Mouse (Mus musculus): ENCODE measurements around the gene Gm11559. TPM values are rescaled to one million over a fixed set of nuclear protein-coding genes. Genes with fewer than 3 reads are reported as not detected.
"Not testable (repeated sequence)": the region's sequence is repeated elsewhere in the genome, so short reads cannot be mapped to it uniquely, and the experiment has no call there.

The Gm11559 gene
- not detected in 2 replicates for polyA plus RNA-seq (2015; fragmentation: Nextera tagmentation; extraction: Ambion mirVana)

- H3K9ac ChIP-seq; ATAC-seq; H3K4me3 ChIP-seq; H3K27me3 ChIP-seq; H3K36me3 ChIP-seq (ENCODE audit: poor library complexity, severe bottlenecking); H3K27ac ChIP-seq; H3K4me1 ChIP-seq; H3K4me2 ChIP-seq; H3K9me3 ChIP-seq (replicated peaks): not testable (repeated sequence)
- 79% methylated on average over 1 of the region's 1 CpGs for WGBS
Observed at GRCm38 (mm10) chr11:99864176-99864575, at the start of gene Gm11559. Gm11559 (plus strand) TSS chr11:99864476.

DNA sequence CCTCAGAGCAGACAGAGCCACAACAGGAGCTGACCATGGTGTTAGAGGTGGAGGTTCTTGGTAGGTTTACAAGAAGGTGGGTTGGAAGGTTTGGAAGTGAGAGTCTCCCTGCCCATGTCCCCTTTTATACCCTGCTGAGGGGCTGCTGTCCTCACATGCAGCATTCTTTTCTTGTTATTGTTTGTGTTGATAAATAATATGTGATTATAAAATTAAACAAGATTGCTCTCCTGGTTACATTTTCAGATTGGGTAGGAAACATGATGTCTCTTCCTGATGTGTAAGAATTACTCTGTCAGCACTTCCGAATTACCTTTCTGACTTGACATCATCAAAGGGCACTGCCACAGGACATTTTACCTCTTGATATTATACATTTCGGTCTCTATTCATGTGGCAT, 48.7 kb upstream of the Gm11559 start, which contains the start of gene Gm11564:
Gm11564 (minus strand) TSS at position 101 of the 400 bp plus-strand sequence.
- H3K4me1 ChIP-seq; H3K4me2 ChIP-seq; H3K36me3 ChIP-seq (ENCODE audit: poor library complexity, severe bottlenecking); H3K27me3 ChIP-seq; H3K27ac ChIP-seq; H3K9ac ChIP-seq; ATAC-seq; H3K4me3 ChIP-seq; H3K9me3 ChIP-seq (replicated peaks): not testable (repeated sequence)
- WGBS = 88% methylated on average over 2 of the region's 2 CpGs

GRCm38 (mm10) chr11:99837966-99838365, 26.3 kb upstream of the Gm11559 start, which contains the start of gene 2300003K06Rik:
2300003K06Rik (minus strand) TSS chr11:99838066.
- H3K27me3 ChIP-seq = no peaks in the 10 kb centered on the region
- ATAC-seq = no peak
- H3K9me3 ChIP-seq (replicated peaks) = no peaks in the 10 kb centered on the region
- peaks cover 11% of the 10 kb centered on the region for H3K4me1 ChIP-seq
- no peak within 1 kb of the TSS for H3K9ac ChIP-seq
- no peak within 1 kb of the TSS for H3K4me3 ChIP-seq
- no peak within 1 kb of the TSS for H3K4me2 ChIP-seq
- no peak within 1 kb of the TSS for H3K27ac ChIP-seq
- H3K36me3 ChIP-seq (ENCODE audit: poor library complexity, severe bottlenecking) = no peaks in the 10 kb centered on the region
- 83% methylated on average over 1 of the region's 1 CpGs for WGBS

- Histone ChIP-seq H3K4me2 (no peak overlapping the region), H3K27me3 (no peaks in the 10 kb centered on the region), H3K4me1 (peaks cover 11% of the 10 kb centered on the region), H3K36me3 (ENCODE audit: poor library complexity, severe bottlenecking) (no peaks in the 10 kb centered on the region), H3K4me3 (no peak overlapping the region), H3K27ac (no peak overlapping the region), H3K9me3 (replicated peaks) (no peaks in the 10 kb centered on the region), H3K9ac (no peak overlapping the region)
- 17% methylated on average over 1 of the region's 1 CpGs for WGBS
- ATAC-seq = no peak
Observed at GRCm38 (mm10) chr11:99842185-99842584, 22.1 kb upstream of the Gm11559 start.

GRCm38 (mm10) chr11:99846746-99847145, 17.5 kb upstream of the Gm11559 start:
- H3K4me3 ChIP-seq = no peak overlapping the region
- H3K4me1 ChIP-seq = peaks cover 9% of the 10 kb centered on the region
- H3K36me3 ChIP-seq (ENCODE audit: poor library complexity, severe bottlenecking) = no peaks in the 10 kb centered on the region
- 76% methylated on average over 2 of the region's 2 CpGs for WGBS
- H3K9ac ChIP-seq = no peak overlapping the region
- no peaks in the 10 kb centered on the region for H3K27me3 ChIP-seq
- ATAC-seq = no peak
- no peak overlapping the region for H3K4me2 ChIP-seq
- H3K27ac ChIP-seq = no peak overlapping the region
- H3K9me3 ChIP-seq (replicated peaks) = no peaks in the 10 kb centered on the region; the same call in 1 of the 2 replicates

DNA sequence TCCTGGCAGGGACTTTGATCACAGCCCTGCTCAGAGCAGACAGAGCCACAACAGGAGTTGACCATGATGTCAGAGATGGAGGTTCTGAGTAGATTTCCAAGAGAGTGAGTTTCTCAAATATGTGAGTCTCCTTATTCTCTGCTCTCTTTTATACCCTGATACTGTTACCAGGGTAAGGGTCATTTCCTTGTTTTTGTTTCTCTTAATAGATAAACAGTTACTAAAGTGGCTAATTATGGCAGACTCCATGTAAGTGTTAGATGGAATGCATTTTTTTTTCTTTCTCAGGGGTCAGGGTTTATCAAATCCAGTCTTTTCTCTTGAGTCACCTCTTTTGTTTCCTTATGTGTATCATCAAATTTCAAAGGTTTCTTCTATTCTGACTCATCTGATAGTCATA, 12.8 kb upstream of the Gm11559 start, which contains the start of gene Krtap4-16:
Krtap4-16 (minus strand) TSS at position 101 of the 400 bp plus-strand sequence.
- Histone ChIP-seq H3K9me3 (replicated peaks) (no peaks in the 10 kb centered on the region; the same call in 1 of the 2 replicates), H3K4me1 (0 out of 2 replicates have a peak, but pooled peaks cover 4% of the 10 kb centered on the region), H3K4me3 (no peak within 1 kb of the TSS), H3K4me2 (no peak within 1 kb of the TSS), H3K27me3 (no peaks in the 10 kb centered on the region), H3K9ac (no peak within 1 kb of the TSS), H3K36me3 (ENCODE audit: poor library complexity, severe bottlenecking) (no peaks in the 10 kb centered on the region), H3K27ac (no peak within 1 kb of the TSS)
- no peak for ATAC-seq

GRCm38 (mm10) chr11:99854121-99854520, 10.2 kb upstream of the Gm11559 start:
- Histone ChIP-seq H3K4me3 (no peak overlapping the region), H3K4me2 (no peak overlapping the region), H3K36me3 (ENCODE audit: poor library complexity, severe bottlenecking) (no peaks in the 10 kb centered on the region), H3K9ac (no peak overlapping the region), H3K9me3 (replicated peaks) (no peaks in the 10 kb centered on the region; the same call in 1 of the 2 replicates), H3K27me3 (no peaks in the 10 kb centered on the region), H3K27ac (no peak overlapping the region), H3K4me1 (0 out of 2 replicates have a peak, but pooled peaks cover 4% of the 10 kb centered on the region)
- ATAC-seq = no peak
- WGBS = 69% methylated on average over 3 of the region's 3 CpGs

- Histone ChIP-seq H3K9me3 (replicated peaks) (no peaks in the 10 kb centered on the region), H3K27me3 (no peaks in the 10 kb centered on the region), H3K36me3 (ENCODE audit: poor library complexity, severe bottlenecking) (no peaks in the 10 kb centered on the region), H3K4me2 (no peak within 1 kb of the TSS), H3K27ac (no peak within 1 kb of the TSS), H3K4me1 (0 out of 2 replicates have a peak, but pooled peaks cover 4% of the 10 kb centered on the region), H3K4me3 (no peak within 1 kb of the TSS), H3K9ac (no peak within 1 kb of the TSS)
- ATAC-seq = no peak
- 76% methylated on average over 2 of the region's 2 CpGs for WGBS
Observed at GRCm38 (mm10) chr11:99857617-99858016, 6.7 kb upstream of the Gm11559 start, which contains the start of gene Gm11568. Gm11568 (plus strand) TSS chr11:99857917.

GRCm38 (mm10) chr11:99858761-99859160, 5.5 kb upstream of the Gm11559 start:
- H3K27ac ChIP-seq = no peak overlapping the region
- H3K4me1 ChIP-seq = 0 out of 2 replicates have a peak, but pooled peaks cover 4% of the 10 kb centered on the region
- no peaks in the 10 kb centered on the region for H3K36me3 ChIP-seq (ENCODE audit: poor library complexity, severe bottlenecking)
- no peak for ATAC-seq
- no peak overlapping the region for H3K9ac ChIP-seq
- 68% methylated on average over 2 of the region's 2 CpGs for WGBS
- no peaks in the 10 kb centered on the region for H3K27me3 ChIP-seq
- H3K4me2 ChIP-seq = no peak overlapping the region
- H3K4me3 ChIP-seq = no peak overlapping the region
- H3K9me3 ChIP-seq (replicated peaks) = no peaks in the 10 kb centered on the region

DNA sequence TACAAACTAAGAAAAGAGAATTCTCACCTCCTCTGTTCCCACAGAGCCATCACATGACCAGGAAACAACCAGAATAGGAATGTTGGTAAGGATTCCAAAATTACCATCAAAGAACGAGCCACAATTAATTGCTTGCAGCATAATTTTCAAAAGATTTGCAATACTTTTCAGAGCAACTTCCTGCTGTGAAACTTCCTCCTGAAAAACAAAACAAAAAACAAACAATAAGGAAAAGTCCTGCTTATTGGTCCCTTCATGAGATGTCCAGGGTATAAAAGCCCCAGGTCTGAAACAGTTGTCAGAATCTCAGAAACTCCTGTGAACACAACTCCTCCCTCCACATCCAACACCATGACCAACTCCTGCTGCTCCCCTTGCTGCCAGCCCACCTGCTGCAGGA, 8.8 kb downstream of the Gm11559 start, which contains the start of gene Krtap9-1:
Krtap9-1 (plus strand) TSS at position 301 of the 400 bp plus-strand sequence.
- H3K27me3 ChIP-seq; H3K4me3 ChIP-seq; H3K27ac ChIP-seq; ATAC-seq; H3K9ac ChIP-seq; H3K36me3 ChIP-seq (ENCODE audit: poor library complexity, severe bottlenecking); H3K4me2 ChIP-seq; H3K9me3 ChIP-seq (replicated peaks); H3K4me1 ChIP-seq: not testable (repeated sequence)
- WGBS = 49% methylated on average over 1 of the region's 1 CpGs

DNA sequence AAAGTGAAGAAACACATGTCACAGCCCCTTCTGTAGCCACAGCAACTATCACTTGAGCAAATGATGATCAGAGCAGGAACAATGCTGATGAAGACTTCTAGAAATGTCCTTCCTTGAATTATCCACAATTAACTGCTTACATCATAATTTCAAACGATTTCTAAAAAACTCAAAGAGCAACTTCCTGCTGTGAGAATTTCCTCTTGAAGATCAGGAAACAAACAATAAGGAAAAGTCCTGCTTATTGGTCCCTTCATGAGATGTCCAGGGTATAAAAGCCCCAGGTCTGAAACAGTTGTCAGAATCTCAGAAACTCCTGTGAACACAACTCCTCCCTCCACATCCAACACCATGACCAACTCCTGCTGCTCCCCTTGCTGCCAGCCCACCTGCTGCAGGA, 14.6 kb downstream of the Gm11559 start, which contains the start of gene Gm11567:
Gm11567 (plus strand) TSS at position 301 of the 400 bp plus-strand sequence.
- not testable (repeated sequence) for H3K4me2 ChIP-seq; H3K4me1 ChIP-seq; H3K27me3 ChIP-seq; H3K4me3 ChIP-seq; H3K27ac ChIP-seq; ATAC-seq; H3K9me3 ChIP-seq (replicated peaks); H3K9ac ChIP-seq; H3K36me3 ChIP-seq (ENCODE audit: poor library complexity, severe bottlenecking)
- 57% methylated on average over 1 of the region's 1 CpGs for WGBS

DNA sequence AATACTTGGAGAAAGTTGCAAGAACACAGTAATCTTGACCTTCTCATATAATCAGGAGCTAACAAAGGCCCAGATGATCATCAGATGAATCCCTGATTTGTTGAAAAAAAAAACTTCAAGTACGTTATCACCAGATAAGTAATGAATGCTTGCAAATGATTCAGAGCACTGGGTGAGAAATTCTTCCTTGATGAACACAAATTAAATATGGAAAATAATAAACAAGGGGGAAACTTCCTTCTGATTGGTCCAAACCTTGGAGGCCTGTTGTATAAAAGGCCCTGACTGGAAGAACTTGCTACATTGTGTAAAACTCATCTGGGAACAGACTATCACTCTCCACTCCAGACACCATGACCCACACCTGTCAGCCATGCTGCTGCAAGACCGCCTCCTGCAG, 43.3 kb downstream of the Gm11559 start, which contains the start of gene Krtap31-1:
Krtap31-1 (plus strand) TSS at position 301 of the 400 bp plus-strand sequence.
- Histone ChIP-seq H3K4me3 (no peak within 1 kb of the TSS), H3K27ac (no peak within 1 kb of the TSS), H3K9me3 (replicated peaks) (no peaks in the 10 kb centered on the region), H3K4me1 (no peaks in the 10 kb centered on the region), H3K27me3 (no peaks in the 10 kb centered on the region), H3K4me2 (no peak within 1 kb of the TSS), H3K36me3 (ENCODE audit: poor library complexity, severe bottlenecking) (no peaks in the 10 kb centered on the region), H3K9ac (no peak within 1 kb of the TSS)
- WGBS = 86% methylated on average over 2 of the region's 2 CpGs
- ATAC-seq = no peak

GRCm38 (mm10) chr11:99914451-99914850, 50.2 kb downstream of the Gm11559 start, which contains the start of gene Gm11565:
Gm11565 (plus strand) TSS chr11:99914751.
- no peaks in the 10 kb centered on the region for H3K4me1 ChIP-seq
- no peak within 1 kb of the TSS for H3K27ac ChIP-seq
- H3K27me3 ChIP-seq = no peaks in the 10 kb centered on the region
- 91% methylated on average over 3 of the region's 3 CpGs for WGBS
- H3K9ac ChIP-seq = no peak within 1 kb of the TSS
- H3K9me3 ChIP-seq (replicated peaks) = no peaks in the 10 kb centered on the region
- no peak for ATAC-seq
- H3K4me3 ChIP-seq = no peak within 1 kb of the TSS
- no peak within 1 kb of the TSS for H3K4me2 ChIP-seq
- no peaks in the 10 kb centered on the region for H3K36me3 ChIP-seq (ENCODE audit: poor library complexity, severe bottlenecking)

Measured in forebrain, embryonic 13.5 days (tissue).